Mouse (Mus musculus) thymus, postnatal 4 days (tissue): Measurements from ENCODE around the gene Tgm7.
A peak's percentile ranks its signal among the peaks of the same experiment; 100 is the strongest.
"Not testable (repeated sequence)": the region's sequence is repeated elsewhere in the genome, so short reads cannot be mapped to it uniquely, and the experiment has no call there.

Experiments
- DNase-seq: peaks from one replicate; pipeline ENCODE4 v3.0.0; 2021

The Tgm7 gene

DNA sequence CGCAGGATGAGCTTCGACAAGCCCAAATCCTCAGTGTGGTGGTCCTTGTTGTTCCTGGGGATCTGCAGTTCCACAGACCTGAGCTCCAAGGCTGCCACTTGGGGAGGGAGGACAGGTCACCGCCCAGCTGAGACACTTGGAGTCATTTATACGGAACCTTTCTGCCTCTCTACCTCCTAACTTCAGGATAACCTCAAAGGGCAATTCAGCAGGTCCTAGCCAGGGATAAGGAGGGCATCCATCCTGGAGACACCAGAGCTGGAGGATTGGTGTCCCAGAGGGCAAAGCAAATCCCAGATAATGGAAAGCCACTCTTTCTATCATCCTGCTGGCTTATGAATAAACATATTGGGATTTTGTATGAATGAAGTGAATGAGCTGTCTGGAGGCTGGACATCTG lies at the start of gene Tgm7:
Tgm7 (minus strand) TSS at position 101 of the 400 bp plus-strand sequence.
- DNase-seq, result no peak

GRCm38 (mm10) chr2:121153100-121153499 lies 43.5 kb upstream of the Tgm7 start:
- no peak for DNase-seq

DNA sequence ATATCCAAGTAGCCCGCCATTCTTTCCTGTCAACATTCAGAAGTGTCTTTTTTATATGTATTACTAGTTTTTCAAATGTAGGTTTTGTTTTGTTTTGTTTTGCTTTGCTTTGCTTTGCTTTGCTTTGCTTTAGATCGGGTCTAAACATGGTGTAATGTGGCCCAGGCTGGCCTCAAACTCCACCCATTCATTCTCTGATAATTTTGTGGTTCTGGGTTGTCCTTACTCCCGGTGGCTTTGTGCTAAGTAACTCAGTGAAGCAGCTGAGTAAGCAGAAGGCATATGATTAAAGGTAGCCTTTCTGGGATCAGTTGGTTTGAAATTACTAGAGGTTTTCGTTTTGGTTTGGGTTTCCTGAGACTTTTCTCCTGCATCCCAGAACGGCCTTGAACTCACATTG lies 40.1 kb upstream of the Tgm7 start:
- no peak for DNase-seq

GRCm38 (mm10) chr2:121142415-121142814 lies 32.8 kb upstream of the Tgm7 start:
- no peak for DNase-seq

GRCm38 (mm10) chr2:121141216-121142035 lies 31.8 kb upstream of the Tgm7 start:
- DNase-seq, result no peak

DNA sequence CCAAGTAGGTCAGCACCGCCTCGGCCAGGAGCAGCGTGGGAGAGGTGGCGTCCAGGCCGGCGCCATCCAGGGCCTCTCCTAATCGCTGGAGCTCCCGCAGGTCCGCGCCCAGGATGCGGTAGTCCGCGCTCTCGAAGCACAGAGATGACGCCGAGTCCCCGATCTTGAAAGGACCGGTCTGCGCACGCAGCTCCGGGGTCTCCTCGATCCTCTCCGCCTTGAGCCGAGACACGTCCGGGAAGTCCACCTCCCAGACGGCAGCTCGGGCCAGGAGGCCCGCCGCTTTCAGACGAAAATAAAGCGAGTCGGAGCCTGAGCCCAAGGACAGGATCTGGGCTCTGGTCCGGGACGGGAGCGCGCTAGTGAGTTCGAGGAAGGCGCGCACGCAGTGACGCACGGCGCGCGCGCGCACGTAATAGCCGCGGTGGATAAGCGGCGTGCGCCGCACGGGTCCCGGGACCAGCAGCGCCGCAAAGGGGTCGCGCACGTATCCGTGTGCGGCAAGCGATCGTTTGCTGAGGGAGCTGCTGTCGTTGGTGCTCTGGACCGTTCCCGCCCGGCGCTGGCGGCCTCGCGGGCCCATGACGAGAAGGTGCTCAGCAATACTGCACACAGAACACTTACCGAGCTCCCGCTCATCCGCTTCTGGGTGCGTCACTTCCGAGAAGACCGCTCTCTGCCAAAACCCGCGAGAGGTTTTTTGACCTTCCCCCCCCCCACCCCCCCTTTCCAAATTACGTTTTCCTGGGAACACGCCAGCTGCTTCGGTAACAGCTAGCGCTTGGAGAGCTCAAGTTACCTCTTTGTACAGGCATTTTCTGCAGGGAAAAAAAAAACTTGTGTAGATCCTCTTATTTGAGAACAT lies 30.7 kb upstream of the Tgm7 start, which contains the start of the genes Adal and Lcmt2:
Adal (plus strand) TSS at position 411 of the 865 bp plus-strand sequence.
Lcmt2 (minus strand) TSS at position 636 of the 865 bp plus-strand sequence.
- DNase-seq, result peak; percentile 92

GRCm38 (mm10) chr2:121139266-121140017 lies 29.8 kb upstream of the Tgm7 start:
- DNase-seq, result no peak

GRCm38 (mm10) chr2:121137371-121137770 lies 27.8 kb upstream of the Tgm7 start:
- peak; percentile 16 for DNase-seq

DNA sequence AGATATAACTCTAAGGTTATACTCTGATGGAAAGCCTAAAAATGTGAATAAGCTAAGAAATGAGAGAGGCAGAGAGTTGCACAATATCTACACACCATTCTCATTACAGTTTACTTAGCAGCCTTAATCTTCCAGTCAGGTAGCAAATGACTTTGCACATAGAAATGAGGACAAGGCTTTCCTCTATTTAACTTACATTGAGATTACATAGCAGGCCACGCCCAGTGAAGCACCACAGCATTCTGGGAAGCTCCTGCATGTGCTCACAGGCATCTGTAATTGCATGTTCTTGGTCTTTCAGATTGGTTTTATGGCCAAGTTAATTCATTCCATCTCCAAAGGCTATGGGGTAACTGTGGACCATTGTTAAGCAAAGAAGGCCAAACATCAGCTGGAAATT lies 23.2 kb upstream of the Tgm7 start:
- DNase-seq, result no peak

DNA sequence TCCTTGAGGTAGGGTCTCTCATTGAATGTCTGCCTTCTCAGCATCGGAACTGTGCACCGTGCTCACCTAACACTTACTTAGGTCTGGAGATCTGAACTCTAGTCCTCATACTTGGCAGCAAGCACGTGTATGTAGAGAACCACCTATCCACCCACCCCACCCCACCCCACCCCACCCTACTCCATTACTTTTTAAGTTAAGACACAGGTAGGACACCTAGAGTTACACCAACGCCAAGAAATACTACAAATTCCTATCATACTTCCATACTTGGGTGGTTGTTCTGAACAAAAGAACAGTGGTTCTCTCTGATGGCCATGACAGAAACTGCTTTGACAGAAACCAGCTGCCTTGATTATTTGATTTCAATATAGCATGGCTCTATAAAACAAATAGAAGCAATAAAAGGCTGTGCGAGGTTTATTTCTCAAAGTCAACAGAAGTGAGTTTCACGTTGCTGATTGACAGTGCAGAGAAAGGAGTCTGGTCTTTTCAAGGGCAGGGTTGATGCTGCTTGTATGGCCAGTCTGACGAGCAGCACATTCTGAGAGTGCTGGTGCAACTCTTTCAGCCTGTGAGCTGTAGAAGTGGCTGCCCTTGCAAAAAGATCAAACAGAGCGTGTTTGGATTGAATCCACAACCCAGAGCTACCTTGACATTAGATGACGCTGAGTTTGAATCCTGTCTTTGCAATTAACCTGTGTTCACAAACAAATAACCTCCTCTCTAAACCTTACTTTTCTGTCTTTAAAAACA lies 19.4 kb upstream of the Tgm7 start:
- DNase-seq, result no peak

- DNase-seq, result no peak
Observed at GRCm38 (mm10) chr2:121127536-121127935, 17.9 kb upstream of the Tgm7 start.

- not testable (repeated sequence) for DNase-seq
Observed at GRCm38 (mm10) chr2:121126302-121126701, 16.7 kb upstream of the Tgm7 start.

DNA sequence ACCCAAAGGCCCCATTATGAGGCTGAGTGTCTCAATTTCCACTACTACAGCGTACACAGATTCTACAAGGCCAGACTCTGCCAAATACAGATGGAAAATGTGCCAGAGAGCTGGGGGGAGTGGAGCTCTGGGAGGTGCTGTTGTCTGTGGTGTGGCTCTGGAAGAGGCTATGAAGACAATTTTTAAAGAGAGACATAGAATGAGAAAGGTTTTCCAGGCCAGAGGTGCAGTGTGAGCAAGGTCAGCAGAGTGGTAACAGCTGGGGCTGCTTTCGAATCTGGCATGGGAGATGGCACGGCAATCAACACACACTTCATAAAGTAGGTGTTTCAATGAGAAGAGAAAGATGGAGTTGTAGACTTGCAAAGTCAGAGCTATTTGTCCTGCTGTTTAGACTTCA lies 9.7 kb upstream of the Tgm7 start:
- no peak for DNase-seq

DNA sequence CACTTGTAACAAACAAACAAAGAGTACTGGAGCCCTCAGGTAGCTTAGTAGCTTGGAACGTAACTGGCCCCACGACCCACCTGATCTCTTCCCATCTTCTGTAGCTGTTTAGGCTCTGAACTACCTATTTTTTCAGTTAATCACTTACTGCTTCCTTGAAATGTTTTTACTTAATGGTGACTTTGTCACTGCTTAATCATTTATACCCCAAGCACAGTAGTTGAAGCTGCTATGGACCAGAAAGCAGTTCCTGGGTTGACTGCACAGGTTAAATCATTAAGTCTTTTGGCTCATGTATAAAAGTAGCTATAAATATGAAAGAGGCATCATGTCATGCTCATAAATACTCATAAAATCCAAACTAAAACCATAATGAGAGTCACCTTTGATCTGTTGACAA lies 5.8 kb upstream of the Tgm7 start:
- DNase-seq, result no peak

GRCm38 (mm10) chr2:121105940-121106339 lies 3.7 kb downstream of the Tgm7 start:
- DNase-seq, result no peak

- DNase-seq, result peak; percentile 79
Observed at GRCm38 (mm10) chr2:121102051-121102450, 7.5 kb downstream of the Tgm7 start.

GRCm38 (mm10) chr2:121089751-121090150 lies 19.8 kb downstream of the Tgm7 start:
- no peak for DNase-seq

GRCm38 (mm10) chr2:121088507-121088906 lies 21.1 kb downstream of the Tgm7 start:
- no peak for DNase-seq

DNA sequence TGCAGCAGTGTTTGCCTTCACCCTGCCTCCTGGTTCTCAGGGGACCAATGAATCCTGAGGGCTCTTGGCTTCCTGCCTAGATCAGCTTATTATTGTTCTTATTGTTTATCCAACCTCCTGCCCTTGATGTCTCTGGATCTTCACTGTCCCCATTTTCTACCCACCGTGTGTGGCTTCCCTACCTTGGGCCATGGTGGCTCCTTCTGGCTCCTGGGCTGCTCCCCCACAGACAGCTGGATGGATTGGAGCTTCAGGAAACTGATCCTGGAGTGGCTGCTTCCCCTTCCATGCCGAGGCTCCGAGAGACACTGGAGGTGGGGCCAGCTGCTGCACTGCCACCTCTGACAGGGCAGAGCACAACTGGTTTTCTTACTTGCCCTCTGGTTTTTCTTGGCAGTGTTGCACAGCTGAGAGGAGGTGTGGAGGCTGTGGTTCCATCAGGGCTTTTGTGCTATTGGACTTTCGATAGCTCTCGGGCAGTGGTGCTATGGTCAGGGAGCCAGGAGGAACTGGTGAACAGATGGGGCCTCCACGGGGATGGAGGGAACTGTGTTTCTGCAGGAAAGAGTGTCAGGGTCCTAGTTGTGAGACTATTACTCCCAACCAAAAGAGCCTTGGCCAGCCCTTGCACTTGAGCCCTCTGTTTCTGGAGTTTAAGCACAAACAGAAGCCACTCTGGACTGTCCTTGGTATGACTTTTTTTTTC lies 24.0 kb downstream of the Tgm7 start, which contains the start of gene Tgm5:
Tgm5 (minus strand) TSS at position 362 of the 706 bp plus-strand sequence.
- DNase-seq, result no peak

GRCm38 (mm10) chr2:121082626-121083025 lies 27.0 kb downstream of the Tgm7 start:
- no peak for DNase-seq

DNA sequence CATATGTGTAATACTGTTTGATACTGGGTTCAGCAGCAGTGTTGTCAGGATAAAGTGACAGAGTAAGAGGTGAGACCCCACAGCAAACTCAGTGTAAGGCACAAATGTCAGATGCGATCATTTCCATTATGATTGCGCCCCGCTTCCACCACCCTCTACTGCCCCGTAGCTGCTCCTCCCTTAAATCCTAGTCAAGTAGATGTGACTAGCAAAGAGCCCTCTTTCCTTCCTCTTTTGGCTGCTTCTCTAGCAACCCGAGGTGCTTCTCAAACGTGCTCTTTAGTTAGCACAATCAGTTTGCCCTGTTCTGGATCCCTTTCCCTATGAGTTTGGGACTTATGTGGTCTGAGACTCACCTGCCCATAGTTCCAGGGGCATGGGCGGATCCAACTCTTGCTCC lies 34.8 kb downstream of the Tgm7 start:
- no peak for DNase-seq
